Mouse (Mus musculus) kidney, embryonic 15.5 days (tissue): ENCODE results near the gene Slc7a5. TPM values are rescaled to one million over a fixed set of nuclear protein-coding genes. Genes with fewer than 3 reads are reported as not detected.

Experiments used
- ATAC-seq: fragments of 200-750 bp; cut with Nextera tagmentation; replicated peaks from 2 replicates; pipeline ENCODE4 v1.8.0; 2017; ENCODE audit warnings: moderate TSS enrichment; ENCODE audit not compliant: low FRiP score
- H3K27ac ChIP-seq: fragments of 300-500 bp; sonication (generic); 2 replicates; pipeline ENCODE4 v1.5.1; 2015; ENCODE audit warnings: mild to moderate bottlenecking, inconsistent platforms
- H3K27me3 ChIP-seq: fragments of 300-500 bp; sonication (generic); 2 replicates; pipeline ENCODE4 v1.6.1; 2015; ENCODE audit warnings: inconsistent platforms
- H3K36me3 ChIP-seq: fragments of 300-500 bp; sonication (generic); 2 replicates; pipeline ENCODE4 v1.6.1; 2015; ENCODE audit warnings: inconsistent platforms
- H3K4me1 ChIP-seq: fragments of 300-500 bp; sonication (generic); 2 replicates; pipeline ENCODE4 v1.6.1; 2015; ENCODE audit warnings: inconsistent platforms
- H3K4me2 ChIP-seq: fragments of 300-500 bp; sonication (generic); 2 replicates; pipeline ENCODE4 v1.6.1; 2015; ENCODE audit warnings: moderate library complexity, mild to moderate bottlenecking, inconsistent platforms
- H3K4me3 ChIP-seq: fragments of 300-500 bp; sonication (generic); replicated peaks from 2 replicates; pipeline ENCODE4 v1.5.1; 2015; ENCODE audit warnings: mild to moderate bottlenecking, inconsistent platforms
- H3K9ac ChIP-seq: fragments of 300-500 bp; sonication (generic); 2 replicates; pipeline ENCODE4 v1.6.1; 2015; ENCODE audit warnings: mild to moderate bottlenecking, inconsistent platforms
- H3K9me3 ChIP-seq: fragments of 300-500 bp; sonication (generic); replicated peaks from 2 replicates; pipeline ENCODE4 v1.6.1; 2016; ENCODE audit warnings: inconsistent platforms
- WGBS: fragments of 180-500 bp; shearing (Covaris S2); methylation state at CpG from one replicate; pipeline ENCODE4 v1.1.7; 2015; ENCODE audit warnings: mixed read lengths; 5-methylcytosine and 5-hydroxymethylcytosine counted together
- polyA plus RNA-seq: library from polyadenylated mRNA; unstranded; fragments of >200 nt; fragmentation: Nextera tagmentation; extraction: Ambion mirVana; gene quantifications from 2 replicates; pipeline ENCODE4 v1.2.1, GENCODE M21; 2015

The Slc7a5 gene
- polyA plus RNA-seq, 1 experiment from 2014 or later = 19.3 TPM

DNA sequence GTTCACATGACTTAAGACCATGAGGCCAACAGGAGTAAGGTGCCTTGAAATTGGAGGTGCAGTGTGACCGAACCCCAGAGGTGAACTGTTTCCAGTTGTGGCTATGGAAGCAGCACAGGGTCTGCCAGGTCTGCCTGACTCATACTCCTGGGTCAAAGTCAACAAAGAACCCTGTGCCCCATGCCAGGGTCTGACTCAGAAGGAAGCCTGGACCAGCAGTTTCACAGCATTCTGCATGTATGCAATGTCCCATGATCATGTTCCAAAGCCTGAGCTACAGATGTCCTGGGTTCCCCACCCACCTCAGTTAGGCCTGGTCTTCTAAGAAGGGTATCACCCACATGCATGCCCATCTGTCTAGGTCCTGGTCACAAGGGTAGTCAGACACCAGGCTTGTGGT, 18.2 kb downstream of the Slc7a5 start:
- H3K9me3 ChIP-seq = no peaks in the 10 kb centered on the region
- H3K4me3 ChIP-seq = no peak overlapping the region
- H3K27me3 ChIP-seq = no peaks in the 10 kb centered on the region
- WGBS = 94% methylated on average over 1 of the region's 1 CpGs
- H3K4me1 ChIP-seq = 0 out of 2 replicates have a peak, but pooled peaks cover 3% of the 10 kb centered on the region
- peaks cover 43% of the 10 kb centered on the region for H3K36me3 ChIP-seq
- H3K27ac ChIP-seq = no peak overlapping the region
- H3K9ac ChIP-seq = no peak overlapping the region
- no peak overlapping the region for H3K4me2 ChIP-seq
- ATAC-seq = no peak

DNA sequence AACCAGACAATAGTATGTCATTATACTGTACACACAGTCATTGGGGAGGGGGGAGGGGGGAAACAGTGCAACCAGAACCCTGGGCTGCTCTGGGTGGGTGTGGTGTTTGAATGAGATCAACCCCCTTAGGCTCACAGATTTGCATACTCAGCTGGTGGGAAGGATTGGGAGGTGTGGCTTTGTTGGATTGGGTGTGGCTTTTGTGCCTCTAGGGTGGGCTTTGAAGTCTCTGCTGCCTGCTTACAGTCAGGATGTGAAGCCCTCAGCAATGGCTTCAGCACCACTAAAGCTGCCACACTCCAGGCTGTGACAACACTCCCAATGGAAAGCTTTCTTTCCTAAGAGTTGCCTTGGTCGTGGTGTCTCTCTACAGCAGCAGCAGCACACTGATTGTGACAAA, 19.9 kb downstream of the Slc7a5 start:
- WGBS = 72% methylated on average over 1 of the region's 1 CpGs
- Histone ChIP-seq H3K27ac (no peak overlapping the region), H3K4me1 (no peaks in the 10 kb centered on the region), H3K4me3 (no peak overlapping the region), H3K36me3 (peaks cover 58% of the 10 kb centered on the region), H3K4me2 (no peak overlapping the region), H3K9ac (no peak overlapping the region), H3K9me3 (no peaks in the 10 kb centered on the region), H3K27me3 (no peaks in the 10 kb centered on the region)
- ATAC-seq = no peak

DNA sequence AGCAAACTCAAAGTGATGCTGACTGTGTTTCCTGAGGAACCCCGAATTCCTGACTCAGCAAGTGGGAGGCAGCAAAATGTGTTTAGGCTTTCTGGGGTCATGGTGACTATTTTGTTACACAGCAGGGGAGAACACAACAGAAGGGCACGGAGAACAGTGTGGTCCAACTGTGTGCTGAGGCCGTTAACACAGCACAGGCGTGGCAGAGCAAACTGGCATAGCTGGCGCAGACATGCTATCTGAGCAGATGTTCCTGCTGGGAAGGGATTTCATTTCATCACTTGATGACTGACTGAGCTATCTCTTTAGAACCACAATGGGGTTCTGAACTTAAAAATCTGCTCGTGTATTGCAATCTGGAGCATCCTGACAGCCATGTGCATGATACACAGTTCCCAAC, 22.1 kb downstream of the Slc7a5 start:
- no peak overlapping the region for H3K4me2 ChIP-seq
- ATAC-seq = no peak
- WGBS = 89% methylated on average over 6 of the region's 6 CpGs
- H3K36me3 ChIP-seq = peaks cover 66% of the 10 kb centered on the region
- H3K27ac ChIP-seq = no peak overlapping the region
- no peaks in the 10 kb centered on the region for H3K27me3 ChIP-seq
- no peak overlapping the region for H3K9ac ChIP-seq
- H3K9me3 ChIP-seq = no peaks in the 10 kb centered on the region
- H3K4me1 ChIP-seq = peaks cover 3% of the 10 kb centered on the region; the same call in 1 of the 2 replicates
- H3K4me3 ChIP-seq = no peak overlapping the region

DNA sequence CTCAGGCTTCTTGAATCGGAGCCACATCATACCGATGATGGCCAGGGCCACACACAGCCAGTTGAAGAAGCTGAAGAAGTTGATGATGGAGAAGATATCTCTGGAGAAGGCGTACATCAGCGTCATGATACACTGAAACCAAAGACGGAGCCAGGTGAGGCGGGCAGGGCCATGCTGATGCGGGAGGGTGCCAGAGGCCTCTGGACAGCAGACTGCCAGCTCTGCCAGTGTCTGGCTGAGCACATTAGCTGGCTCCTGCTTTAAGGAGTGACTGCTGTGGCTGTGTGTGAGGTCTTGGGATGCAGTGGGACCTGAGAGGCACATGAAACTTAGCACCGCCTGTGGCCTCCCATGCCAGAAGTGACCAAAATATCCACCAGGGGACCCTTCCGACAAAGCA, 22.5 kb downstream of the Slc7a5 start:
- Histone ChIP-seq H3K27ac (no peak overlapping the region), H3K9ac (no peak overlapping the region), H3K9me3 (no peaks in the 10 kb centered on the region), H3K36me3 (peaks cover 66% of the 10 kb centered on the region), H3K27me3 (no peaks in the 10 kb centered on the region), H3K4me3 (no peak overlapping the region), H3K4me1 (peaks cover 3% of the 10 kb centered on the region; the same call in 1 of the 2 replicates), H3K4me2 (no peak overlapping the region)
- ATAC-seq = no peak
- 95% methylated on average over 9 of the region's 9 CpGs for WGBS

DNA sequence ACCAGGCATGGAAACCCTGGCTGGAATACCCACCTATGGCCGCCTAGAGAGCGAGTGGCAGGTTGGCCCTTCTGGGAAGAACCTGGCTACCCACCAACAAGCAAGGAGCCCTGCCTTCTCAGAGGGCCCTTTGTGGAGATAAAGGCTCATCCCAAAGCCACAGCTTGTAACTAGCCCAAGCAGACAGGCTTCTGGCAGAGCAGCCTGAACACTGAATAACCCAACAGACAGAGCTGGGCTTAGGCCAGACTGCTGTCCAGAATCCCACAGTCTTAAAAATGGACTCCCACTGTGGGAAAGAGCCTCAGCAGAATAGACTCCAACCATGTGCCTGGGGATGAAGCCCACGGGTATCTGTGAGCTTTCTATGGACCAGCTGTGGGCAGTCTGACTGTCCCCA, 23.3 kb downstream of the Slc7a5 start:
- ATAC-seq = no peak
- H3K27me3 ChIP-seq = no peaks in the 10 kb centered on the region
- H3K4me1 ChIP-seq = peaks cover 3% of the 10 kb centered on the region; the same call in 1 of the 2 replicates
- no peak overlapping the region for H3K4me2 ChIP-seq
- WGBS = 96% methylated on average over 3 of the region's 3 CpGs
- H3K4me3 ChIP-seq = no peak overlapping the region
- no peak overlapping the region for H3K9ac ChIP-seq
- no peak overlapping the region for H3K27ac ChIP-seq
- H3K9me3 ChIP-seq = no peaks in the 10 kb centered on the region
- H3K36me3 ChIP-seq = peaks cover 66% of the 10 kb centered on the region

DNA sequence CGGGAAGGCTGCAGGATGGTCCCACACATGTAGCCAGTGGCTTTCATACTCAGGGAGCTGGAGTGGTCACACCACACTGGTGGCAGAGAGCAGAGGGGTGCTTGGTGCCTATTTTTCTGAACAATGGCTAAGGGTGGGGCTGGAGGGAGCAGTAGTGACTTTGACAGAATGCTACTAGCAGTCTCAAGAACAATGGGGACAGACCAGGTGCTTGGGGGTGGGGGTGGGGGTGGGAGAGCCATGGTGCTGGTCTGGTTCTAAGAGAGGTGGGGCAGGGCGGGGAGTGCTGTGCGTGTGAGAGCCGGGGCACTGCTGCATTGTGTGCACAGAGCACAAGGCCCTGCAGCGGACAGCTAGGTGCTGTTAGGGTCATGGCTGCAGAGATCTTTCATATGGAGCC, 25.6 kb downstream of the Slc7a5 start:
- peaks cover 13% of the 10 kb centered on the region; the same call in 1 of the 2 replicates for H3K4me1 ChIP-seq
- no peak for ATAC-seq
- no peak overlapping the region for H3K27ac ChIP-seq
- peaks cover 52% of the 10 kb centered on the region for H3K36me3 ChIP-seq
- H3K27me3 ChIP-seq = no peaks in the 10 kb centered on the region
- no peak overlapping the region for H3K9ac ChIP-seq
- H3K4me3 ChIP-seq = no peak overlapping the region
- 83% methylated on average over 5 of the region's 5 CpGs for WGBS
- no peaks in the 10 kb centered on the region for H3K9me3 ChIP-seq
- H3K4me2 ChIP-seq = no peak overlapping the region

DNA sequence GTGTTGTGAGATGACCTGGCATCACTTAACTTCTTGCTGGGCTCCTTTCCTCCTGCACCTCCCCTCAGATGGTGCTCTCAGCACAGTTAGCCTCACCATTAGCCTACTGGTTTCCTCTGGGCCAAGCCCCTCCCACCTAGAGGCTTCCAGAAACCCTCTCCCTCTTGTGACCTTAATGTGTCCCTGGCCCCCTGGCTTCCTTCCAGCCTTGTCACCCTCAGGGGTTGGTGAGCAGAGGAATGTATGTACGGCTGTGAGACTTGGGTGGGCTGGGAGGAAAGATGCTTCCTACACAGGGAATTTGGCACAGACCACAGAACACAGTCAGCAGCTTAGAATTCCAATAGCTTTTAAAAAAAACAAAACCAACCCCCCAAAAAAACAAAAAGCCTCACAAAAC, 26.7 kb downstream of the Slc7a5 start:
- Histone ChIP-seq H3K9ac (no peak overlapping the region), H3K4me3 (no peak overlapping the region), H3K27ac (no peak overlapping the region), H3K9me3 (no peaks in the 10 kb centered on the region), H3K4me2 (no peak overlapping the region), H3K27me3 (no peaks in the 10 kb centered on the region), H3K36me3 (peaks cover 41% of the 10 kb centered on the region), H3K4me1 (peaks cover 16% of the 10 kb centered on the region; the same call in 1 of the 2 replicates)
- WGBS = 45% methylated on average over 1 of the region's 1 CpGs
- ATAC-seq = no peak

DNA sequence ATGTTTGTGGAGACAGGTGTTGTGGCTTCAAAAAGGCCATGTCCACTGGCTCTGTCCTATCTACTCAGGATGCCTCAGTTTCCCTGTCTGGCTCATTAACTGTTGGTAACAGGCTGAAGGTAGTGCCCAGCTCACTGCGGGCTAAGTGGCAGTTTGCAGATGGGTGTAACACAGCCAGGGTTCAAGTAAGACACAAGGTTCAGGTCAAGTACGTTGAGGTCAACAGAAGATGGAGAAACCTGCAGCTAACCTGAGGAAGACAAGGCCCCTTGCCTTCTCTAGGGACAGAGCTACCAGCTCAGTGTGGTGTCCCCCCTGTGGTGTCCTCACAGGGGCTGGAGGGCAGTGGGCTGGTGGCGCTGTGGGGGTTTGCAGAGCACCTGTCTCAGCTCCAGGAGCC, 27.8 kb downstream of the Slc7a5 start:
- no peak overlapping the region for H3K4me3 ChIP-seq
- H3K9ac ChIP-seq = no peak overlapping the region
- H3K4me2 ChIP-seq = no peak overlapping the region
- H3K27me3 ChIP-seq = no peaks in the 10 kb centered on the region
- peaks cover 30% of the 10 kb centered on the region for H3K36me3 ChIP-seq
- H3K4me1 ChIP-seq = peaks cover 27% of the 10 kb centered on the region
- H3K27ac ChIP-seq = no peak overlapping the region
- H3K9me3 ChIP-seq = no peaks in the 10 kb centered on the region
- WGBS = 95% methylated on average over 3 of the region's 3 CpGs
- no peak for ATAC-seq

DNA sequence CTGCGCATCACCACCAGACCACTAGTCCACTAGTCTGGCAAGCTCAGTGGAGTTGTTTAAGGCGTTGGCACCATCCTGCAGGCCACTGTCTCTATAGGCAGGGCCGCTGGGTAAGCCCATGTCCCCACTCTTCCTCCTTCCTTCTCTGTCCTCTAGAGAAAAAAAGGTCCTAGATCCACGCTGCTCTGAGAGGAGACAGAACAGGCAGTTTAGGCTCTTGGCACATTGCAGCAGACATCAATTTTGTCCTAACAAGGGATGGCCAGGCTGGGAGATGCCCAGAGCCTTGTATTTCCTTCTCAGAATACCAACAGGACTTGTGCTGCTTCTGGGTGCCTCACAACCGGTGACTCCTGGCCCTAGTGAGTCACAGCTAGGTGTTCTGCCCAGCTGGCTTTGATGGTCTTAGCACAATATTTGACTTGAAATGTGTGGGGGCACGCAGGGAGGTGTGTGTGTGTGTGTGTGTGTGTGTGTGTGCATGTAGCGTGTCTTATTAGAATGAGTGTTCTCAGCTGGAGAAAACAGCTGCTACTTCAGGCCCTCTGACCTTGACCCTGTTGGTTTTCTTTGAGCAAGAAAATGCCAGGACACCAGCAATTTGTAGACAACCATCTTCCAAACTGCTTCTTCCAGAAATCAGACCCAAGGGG, 29.5 kb downstream of the Slc7a5 start:
- no peak overlapping the region for H3K9ac ChIP-seq
- H3K4me2 ChIP-seq = no peak overlapping the region
- WGBS = 76% methylated on average over 7 of the region's 7 CpGs
- H3K4me1 ChIP-seq = peaks cover 35% of the 10 kb centered on the region
- H3K9me3 ChIP-seq = no peaks in the 10 kb centered on the region
- 0 out of 2 replicates have a peak, but pooled peaks cover 1% of the 10 kb centered on the region for H3K27me3 ChIP-seq
- peaks cover 12% of the 10 kb centered on the region for H3K36me3 ChIP-seq
- no peak for ATAC-seq
- H3K27ac ChIP-seq = no peak overlapping the region
- H3K4me3 ChIP-seq = no peak overlapping the region

DNA sequence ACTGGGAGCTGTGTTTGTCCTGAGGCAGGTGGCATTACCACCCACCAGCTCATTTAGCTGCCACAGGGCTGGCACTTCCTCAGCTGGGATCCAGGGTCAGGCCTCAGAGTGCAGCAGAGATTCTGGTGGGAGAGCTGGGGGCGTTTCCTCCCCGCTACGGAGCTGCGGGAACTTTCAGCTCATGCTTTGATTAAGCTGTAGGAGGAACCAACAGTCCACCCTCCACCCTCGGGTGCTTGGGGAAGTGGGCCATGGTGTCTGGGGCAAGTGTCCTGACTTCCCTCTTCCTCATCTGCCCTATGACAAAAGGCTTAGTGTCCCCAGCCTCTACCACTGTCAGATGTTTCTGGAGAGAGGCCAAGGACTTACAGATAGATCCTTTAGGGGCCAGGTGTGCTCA, 30.3 kb downstream of the Slc7a5 start:
- Histone ChIP-seq H3K36me3 (peaks cover 5% of the 10 kb centered on the region; the same call in 1 of the 2 replicates), H3K4me2 (no peak overlapping the region), H3K9ac (no peak overlapping the region), H3K27me3 (0 out of 2 replicates have a peak, but pooled peaks cover 6% of the 10 kb centered on the region), H3K9me3 (no peaks in the 10 kb centered on the region), H3K4me3 (no peak overlapping the region), H3K27ac (no peak overlapping the region), H3K4me1 (peaks cover 40% of the 10 kb centered on the region)
- 44% methylated on average over 5 of the region's 5 CpGs for WGBS
- ATAC-seq = no peak

DNA sequence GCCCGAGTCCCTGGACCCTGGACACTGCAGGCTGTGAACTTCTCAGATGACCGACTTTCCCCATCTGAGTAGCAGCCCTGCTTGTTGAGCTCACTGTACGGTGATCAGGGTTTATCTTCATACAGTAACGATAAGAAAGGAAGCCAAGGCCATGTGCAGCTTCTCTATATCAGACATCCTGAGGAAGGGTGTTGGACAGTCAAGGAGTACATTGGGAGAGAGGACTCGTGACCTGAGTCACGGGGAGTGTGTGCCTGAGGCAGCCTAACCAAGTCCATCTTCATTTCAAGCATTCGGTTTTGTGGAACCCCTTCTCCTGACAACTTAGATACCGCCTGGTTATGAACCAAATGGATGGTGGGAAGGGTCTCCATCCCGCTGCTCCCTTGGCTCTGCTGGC, 32.0 kb downstream of the Slc7a5 start:
- Histone ChIP-seq H3K27ac (0 out of 2 replicates have a peak overlapping the region, but pooled peaks have one; percentile 14), H3K4me1 (peaks cover 41% of the 10 kb centered on the region), H3K36me3 (no peaks in the 10 kb centered on the region), H3K4me3 (no peak overlapping the region), H3K27me3 (0 out of 2 replicates have a peak, but pooled peaks cover 8% of the 10 kb centered on the region), H3K9ac (no peak overlapping the region), H3K4me2 (no peak overlapping the region), H3K9me3 (no peaks in the 10 kb centered on the region)
- no peak for ATAC-seq
- WGBS = 67% methylated on average over 9 of the region's 9 CpGs

DNA sequence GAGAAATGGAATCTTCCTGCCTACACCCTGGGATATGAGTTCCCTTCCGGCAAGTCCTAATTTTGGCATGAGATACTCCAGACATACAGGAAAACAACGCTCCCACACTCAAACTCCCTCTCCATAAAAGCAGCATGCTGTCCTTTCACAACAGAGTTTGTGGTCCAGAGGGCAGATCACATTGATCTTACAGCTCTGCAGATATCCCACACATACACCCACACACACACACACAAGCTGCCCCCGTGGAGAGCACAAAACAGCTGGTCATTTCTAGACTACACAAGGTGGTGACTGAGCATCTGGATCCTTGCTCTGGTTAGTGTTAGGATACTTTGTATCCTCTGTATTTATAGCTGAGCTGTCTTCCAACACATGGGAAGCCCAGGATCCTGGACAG, 32.4 kb downstream of the Slc7a5 start:
- 0 out of 2 replicates have a peak, but pooled peaks cover 8% of the 10 kb centered on the region for H3K27me3 ChIP-seq
- no peak overlapping the region for H3K9ac ChIP-seq
- H3K27ac ChIP-seq = 0 out of 2 replicates have a peak overlapping the region, but pooled peaks have one; percentile 14
- WGBS = 32% methylated on average over 3 of the region's 3 CpGs
- H3K9me3 ChIP-seq = no peaks in the 10 kb centered on the region
- H3K36me3 ChIP-seq = no peaks in the 10 kb centered on the region
- peaks cover 41% of the 10 kb centered on the region for H3K4me1 ChIP-seq
- no peak overlapping the region for H3K4me3 ChIP-seq
- no peak for ATAC-seq
- H3K4me2 ChIP-seq = no peak overlapping the region
